Comparison of ENCODE assay signal across 17 mouse cellular contexts in genomic region chr3:135578588-135579140, GRCm38 (mm10).
DNase-seq lines count a peak whose midpoint lies in the region; ATAC-seq and TF ChIP-seq lines count a peak whose summit lies in the region.
"Had no signal": no experiment of that assay in that cellular context is flagged by ENCODE, and none has a peak within 500 bp of the region (broad histone marks: within the 10 kb centered on the region; RNA-seq: fewer than 3 reads in every experiment).

No protein-coding gene starts in this region.

- WGBS in forebrain, embryonic 10.5 days, result 52% methylated on average over 5 of the region's 5 CpGs
- 50% methylated on average over 5 of the region's 5 CpGs for WGBS in forebrain, embryonic 12.5 days
- WGBS in heart, embryonic 15.5 days, result 53% methylated on average over 5 of the region's 5 CpGs
- WGBS in limb, embryonic 10.5 days, result 43% methylated on average over 5 of the region's 5 CpGs
- 69% methylated on average over 5 of the region's 5 CpGs for WGBS in thymus, adult 2 months

- H3K4me3 ChIP-seq in forebrain, embryonic 10.5 days, result no peak overlapping the region
- no peak overlapping the region for H3K4me3 ChIP-seq in forebrain, embryonic 12.5 days (replicated peaks)
- H3K4me3 ChIP-seq in heart, embryonic 15.5 days, result no peak overlapping the region
- H3K4me3 ChIP-seq in limb, embryonic 10.5 days, result no peak overlapping the region
- no peak overlapping the region for H3K4me3 ChIP-seq in thymus, adult 2 months (ENCODE audit: control insufficient read depth, insufficient read depth, low read length)
- H3K4me3 ChIP-seq: forebrain, embryonic 13.5 days; liver, embryonic 12.5 days; midbrain, embryonic 12.5 days had no signal

- ATAC-seq in forebrain, embryonic 12.5 days (ENCODE audit: low FRiP score), result no peak
- ATAC-seq in heart, embryonic 15.5 days (replicated peaks; ENCODE audit: insufficient number of reproducible peaks, insufficient read depth, low FRiP score, low read depth), result no peak
- no peak for ATAC-seq in megakaryocyte, adult 5-6 weeks (ENCODE audit: poor library complexity, severe bottlenecking)
- ATAC-seq: forebrain, embryonic 13.5 days; hindbrain, postnatal 0 days; liver, embryonic 12.5 days had no signal

- H3K4me1 ChIP-seq in forebrain, embryonic 10.5 days, result peaks cover 33% of the 10 kb centered on the region
- H3K4me1 ChIP-seq in forebrain, embryonic 12.5 days, result peaks cover 11% of the 10 kb centered on the region
- H3K4me1 ChIP-seq in heart, embryonic 15.5 days (replicated peaks), result peaks cover 34% of the 10 kb centered on the region
- peaks cover 36% of the 10 kb centered on the region for H3K4me1 ChIP-seq in limb, embryonic 10.5 days
- H3K4me1 ChIP-seq in thymus, adult 2 months (replicated peaks; ENCODE audit: control insufficient read depth, insufficient read depth, low read length), result peaks cover 38% of the 10 kb centered on the region

- H3K36me3 ChIP-seq in forebrain, embryonic 10.5 days (replicated peaks), result no peaks in the 10 kb centered on the region; the same call in 1 of the 2 replicates
- no peaks in the 10 kb centered on the region for H3K36me3 ChIP-seq in forebrain, embryonic 12.5 days (replicated peaks)
- H3K36me3 ChIP-seq in heart, embryonic 15.5 days, result peaks cover 3% of the 10 kb centered on the region; the same call in 1 of the 2 replicates
- H3K36me3 ChIP-seq in limb, embryonic 10.5 days, result no peaks in the 10 kb centered on the region
- no peaks in the 10 kb centered on the region for H3K36me3 ChIP-seq in thymus, adult 2 months (ENCODE audit: control insufficient read depth, insufficient read depth, low read length)
- H3K36me3 ChIP-seq: liver, embryonic 12.5 days; midbrain, embryonic 12.5 days had no signal

- H3K9ac ChIP-seq in forebrain, embryonic 12.5 days, result no peak overlapping the region
- H3K9ac ChIP-seq in heart, embryonic 15.5 days, result no peak overlapping the region
- H3K9ac ChIP-seq: forebrain, embryonic 13.5 days; liver, embryonic 12.5 days; lung, embryonic 14.5 days; midbrain, embryonic 12.5 days had no signal

- no peak overlapping the region for H3K4me2 ChIP-seq in forebrain, embryonic 12.5 days
- no peak overlapping the region for H3K4me2 ChIP-seq in heart, embryonic 15.5 days
- H3K4me2 ChIP-seq: forebrain, embryonic 13.5 days; liver, embryonic 12.5 days; lung, embryonic 14.5 days; midbrain, embryonic 12.5 days had no signal

- no peak for TF ChIP-seq CTCF in thymus, adult 2 months (IDR thresholded peaks at IDR 0.05; ENCODE audit: borderline replicate concordance, control insufficient read depth, extremely low read depth, insufficient read depth, low read length, poor library complexity)

- no peaks in the 10 kb centered on the region for H3K9me3 ChIP-seq in forebrain, embryonic 10.5 days
- H3K9me3 ChIP-seq in forebrain, embryonic 12.5 days, result no peaks in the 10 kb centered on the region
- no peaks in the 10 kb centered on the region for H3K9me3 ChIP-seq in heart, embryonic 15.5 days (replicated peaks)
- H3K9me3 ChIP-seq in limb, embryonic 10.5 days (replicated peaks), result no peaks in the 10 kb centered on the region
- H3K9me3 ChIP-seq: forebrain, embryonic 13.5 days; liver, embryonic 12.5 days; midbrain, embryonic 12.5 days had no signal

- no peaks in the 10 kb centered on the region for H3K27me3 ChIP-seq in forebrain, embryonic 10.5 days (ENCODE audit: poor library complexity, severe bottlenecking)
- H3K27me3 ChIP-seq in forebrain, embryonic 12.5 days, result no peaks in the 10 kb centered on the region
- no peaks in the 10 kb centered on the region for H3K27me3 ChIP-seq in heart, embryonic 15.5 days
- H3K27me3 ChIP-seq in limb, embryonic 10.5 days (ENCODE audit: low read depth, poor library complexity, severe bottlenecking), result no peaks in the 10 kb centered on the region
- no peaks in the 10 kb centered on the region for H3K27me3 ChIP-seq in thymus, adult 2 months (ENCODE audit: control insufficient read depth, insufficient read depth, low read length)
- H3K27me3 ChIP-seq: forebrain, embryonic 13.5 days; liver, embryonic 12.5 days; midbrain, embryonic 12.5 days had no signal

- no peak for TF ChIP-seq POLR2A in thymus, adult 2 months (IDR thresholded peaks at IDR 0.05; ENCODE audit: control insufficient read depth, extremely low read depth, insufficient read depth, low read length, poor library complexity)

- DNase-seq in forebrain, embryonic 10.5 days (ENCODE audit: extremely low spot score, low spot score), result no peak
- no peak for DNase-seq in heart, postnatal 14 days
- DNase-seq in MN1 (ENCODE audit: low spot score), result peak; percentile 31
- no peak for DNase-seq in limb, embryonic 10.5 days (ENCODE audit: low spot score)
- DNase-seq in thymus, adult 2 months, result no peak
- DNase-seq: lung, embryonic 14.5 days; lung, postnatal 4 days; right cerebral cortex, postnatal 14 days; thymus, postnatal 14 days had no signal

- intact Hi-C loops in heart, postnatal 14 days (cut with DNase I), result no loop called here

- 0 out of 2 replicates have a peak overlapping the region, but pooled peaks have one; percentile 41 for H3K27ac ChIP-seq in forebrain, embryonic 10.5 days
- H3K27ac ChIP-seq in forebrain, embryonic 12.5 days, result no peak overlapping the region
- H3K27ac ChIP-seq in heart, embryonic 15.5 days, result peak overlapping the region; percentile 29
- H3K27ac ChIP-seq in limb, embryonic 10.5 days, result peak overlapping the region; percentile 72
- H3K27ac ChIP-seq in thymus, adult 2 months (ENCODE audit: control insufficient read depth, insufficient read depth, low read length), result no peak overlapping the region
- H3K27ac ChIP-seq: forebrain, embryonic 13.5 days; hindbrain, postnatal 0 days; liver, embryonic 12.5 days; midbrain, embryonic 12.5 days; stomach, postnatal 0 days had no signal

Comparison
In these comparisons a context has a peak if more than half of its experiments do, and no peak if none do; other contexts are left out.
1. H3K27ac ChIP-seq: peak in forebrain, embryonic 10.5 days (single experiment), heart, embryonic 15.5 days (single experiment) and limb, embryonic 10.5 days (single experiment); none in forebrain, embryonic 12.5 days (single experiment) and thymus, adult 2 months (single experiment).